Mouse (Mus musculus) hindbrain, postnatal 0 days (tissue): ENCODE data around the gene St6galnac1. TPM values are rescaled to one million over a fixed set of nuclear protein-coding genes. Genes with fewer than 3 reads are reported as not detected.

ENCODE experiments used
- ATAC-seq: fragments of 200-750 bp; cut with Nextera tagmentation; 2 replicates; pipeline ENCODE4 v1.8.0; 2017; ENCODE audit warnings: mild to moderate bottlenecking, moderate TSS enrichment, moderate library complexity
- DNase-seq: peaks from one replicate; pipeline ENCODE4 v3.0.0-alpha.2; 2015; ENCODE audit warnings: low spot score
- H3K27ac ChIP-seq: fragments of 300-500 bp; sonication (generic); 2 replicates; pipeline ENCODE4 v1.5.1; 2014; ENCODE audit warnings: mild to moderate bottlenecking
- H3K27me3 ChIP-seq: fragments of 300-500 bp; sonication (generic); 2 replicates; pipeline ENCODE4 v1.6.1; 2014; ENCODE audit warnings: low read length, mixed read lengths; ENCODE audit not compliant: insufficient read depth
- H3K36me3 ChIP-seq: fragments of 300-500 bp; sonication (generic); 2 replicates; pipeline ENCODE4 v1.6.1; 2014; ENCODE audit warnings: low read length, mixed read lengths; ENCODE audit not compliant: insufficient read depth
- H3K4me1 ChIP-seq: fragments of 300-500 bp; sonication (generic); 2 replicates; pipeline ENCODE4 v1.6.1; 2014; ENCODE audit warnings: antibody characterized with exemption, low read length, mixed read lengths; ENCODE audit not compliant: insufficient read depth
- H3K4me2 ChIP-seq: fragments of 300-500 bp; sonication (generic); 2 replicates; pipeline ENCODE4 v1.6.1; 2014; ENCODE audit warnings: low read depth, mild to moderate bottlenecking, low read length, moderate library complexity, mixed read lengths
- H3K4me3 ChIP-seq: fragments of 300-500 bp; sonication (generic); 2 replicates; pipeline ENCODE4 v1.5.1; 2014; ENCODE audit warnings: low read length
- H3K9ac ChIP-seq: fragments of 300-500 bp; sonication (generic); replicated peaks from 2 replicates; pipeline ENCODE4 v1.6.1; 2014; ENCODE audit warnings: mild to moderate bottlenecking, low read length, moderate library complexity, mixed read lengths
- H3K9me3 ChIP-seq: fragments of 300-500 bp; sonication (generic); 2 replicates; pipeline ENCODE4 v1.6.1; 2016; ENCODE audit warnings: low read length, mixed read lengths
- CTCF ChIP-seq: IDR thresholded peaks from 2 replicates; pipeline ENCODE4 v1.5.1; 2016; ENCODE audit warnings: antibody characterized with exemption, control low read depth, low read depth
- WGBS: fragments of 180-500 bp; shearing (Covaris S2); extraction: QIAGEN DNeasy Blood & Tissue Kit; methylation state at CpG from one replicate; pipeline ENCODE4 v1.1.7; 2014; 5-methylcytosine and 5-hydroxymethylcytosine counted together
- polyA plus RNA-seq: library from polyadenylated mRNA; unstranded; fragments of >200 nt; fragmentation: Nextera tagmentation; extraction: Ambion mirVana; gene quantifications from 2 replicates; pipeline ENCODE4 v1.2.1, GENCODE M21; 2015
- total RNA-seq: library from RNA; depleted of rRNA; stranded (reverse); fragments of >200 nt; gene quantifications from 2 replicates; pipeline ENCODE4 v1.2.3, GENCODE M21; 2014

The St6galnac1 gene
- total and polyA plus RNA-seq, 2 experiments from 2014 or later = not detected

DNA sequence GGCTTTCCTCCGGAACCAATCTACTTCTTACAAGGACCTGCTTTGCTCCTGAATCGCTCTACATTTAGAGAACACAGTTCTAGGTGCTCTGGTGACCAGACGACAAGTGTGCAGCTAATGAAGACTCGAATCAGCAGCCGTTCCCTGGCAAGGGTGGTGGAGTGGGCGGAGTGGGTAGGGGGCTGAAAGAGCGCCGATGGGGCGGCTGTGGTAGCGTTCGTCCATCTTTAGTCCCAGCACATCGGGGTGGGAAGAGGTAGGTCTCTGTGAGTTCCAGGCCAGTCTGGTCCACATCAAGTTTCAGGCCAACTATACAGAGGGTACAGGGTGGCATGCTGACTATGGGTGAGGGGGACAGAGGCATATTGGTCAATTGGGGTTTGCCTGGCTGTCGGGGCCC lies 38.3 kb upstream of the St6galnac1 start:
- H3K4me2 ChIP-seq = no peak overlapping the region
- peak overlapping the region; percentile 31; the same call in 1 of the 2 replicates for H3K9ac ChIP-seq

DNA sequence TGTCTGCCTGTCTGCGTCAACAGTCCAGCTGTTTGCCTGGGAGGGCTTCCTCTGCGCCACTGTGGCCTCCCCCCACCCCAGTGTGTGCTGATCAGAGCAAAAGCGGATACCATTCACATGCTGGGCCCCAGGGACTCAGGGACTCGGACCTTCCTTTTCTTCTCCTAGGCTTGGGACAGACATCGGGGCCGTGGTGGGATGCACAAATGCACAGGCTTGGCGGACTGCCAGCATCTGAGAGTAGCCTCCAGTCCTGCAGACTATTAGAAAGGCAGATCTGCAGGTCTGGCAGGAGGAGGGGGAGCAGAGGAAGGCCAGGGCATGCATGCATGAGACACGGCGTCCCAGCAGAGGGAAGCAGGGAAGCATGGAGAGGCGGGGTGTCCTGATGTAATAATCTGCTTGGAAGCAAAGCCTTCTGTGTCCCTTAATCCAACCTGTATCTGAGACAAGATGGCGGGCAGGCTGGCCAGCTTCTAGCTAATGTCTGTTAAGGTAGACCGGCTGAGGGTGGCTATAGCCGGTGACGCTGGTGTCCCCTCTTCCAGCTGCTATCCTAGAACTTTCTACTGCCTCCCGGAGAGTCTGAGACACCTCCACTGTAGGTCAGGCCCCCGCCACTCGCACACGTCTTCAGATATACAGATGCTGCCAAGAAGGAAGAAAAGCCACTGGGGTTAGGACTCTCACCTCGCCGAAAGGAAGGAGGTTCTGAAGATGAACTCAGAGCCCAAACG lies 37.7 kb upstream of the St6galnac1 start:
- ATAC-seq = no peak
- peak; percentile 28; the same call in 1 of the 2 replicates for TF ChIP-seq CTCF
- DNase-seq = peak; percentile 80
- H3K36me3 ChIP-seq = no peaks in the 10 kb centered on the region
- no peak overlapping the region for H3K4me3 ChIP-seq
- peaks cover 47% of the 10 kb centered on the region for H3K4me1 ChIP-seq
- H3K27ac ChIP-seq = peak overlapping the region; percentile 95
- WGBS = 26% methylated on average over 21 of the region's 21 CpGs
- H3K4me2 ChIP-seq = 0 out of 2 replicates have a peak overlapping the region, but pooled peaks have one; percentile 7
- H3K9ac ChIP-seq = peak overlapping the region; percentile 31
- H3K9me3 ChIP-seq = no peaks in the 10 kb centered on the region
- no peaks in the 10 kb centered on the region for H3K27me3 ChIP-seq

More for the DNA sequence above, 38.3 kb upstream of the St6galnac1 start:
- ATAC-seq = no peak
- WGBS = 54% methylated on average over 13 of the region's 13 CpGs
- Histone ChIP-seq H3K36me3 (no peaks in the 10 kb centered on the region), H3K27me3 (no peaks in the 10 kb centered on the region), H3K27ac (peak overlapping the region; percentile 95), H3K4me1 (peaks cover 43% of the 10 kb centered on the region), H3K9me3 (no peaks in the 10 kb centered on the region), H3K4me3 (no peak overlapping the region)
- no peak for TF ChIP-seq CTCF
- no peak for DNase-seq

DNA sequence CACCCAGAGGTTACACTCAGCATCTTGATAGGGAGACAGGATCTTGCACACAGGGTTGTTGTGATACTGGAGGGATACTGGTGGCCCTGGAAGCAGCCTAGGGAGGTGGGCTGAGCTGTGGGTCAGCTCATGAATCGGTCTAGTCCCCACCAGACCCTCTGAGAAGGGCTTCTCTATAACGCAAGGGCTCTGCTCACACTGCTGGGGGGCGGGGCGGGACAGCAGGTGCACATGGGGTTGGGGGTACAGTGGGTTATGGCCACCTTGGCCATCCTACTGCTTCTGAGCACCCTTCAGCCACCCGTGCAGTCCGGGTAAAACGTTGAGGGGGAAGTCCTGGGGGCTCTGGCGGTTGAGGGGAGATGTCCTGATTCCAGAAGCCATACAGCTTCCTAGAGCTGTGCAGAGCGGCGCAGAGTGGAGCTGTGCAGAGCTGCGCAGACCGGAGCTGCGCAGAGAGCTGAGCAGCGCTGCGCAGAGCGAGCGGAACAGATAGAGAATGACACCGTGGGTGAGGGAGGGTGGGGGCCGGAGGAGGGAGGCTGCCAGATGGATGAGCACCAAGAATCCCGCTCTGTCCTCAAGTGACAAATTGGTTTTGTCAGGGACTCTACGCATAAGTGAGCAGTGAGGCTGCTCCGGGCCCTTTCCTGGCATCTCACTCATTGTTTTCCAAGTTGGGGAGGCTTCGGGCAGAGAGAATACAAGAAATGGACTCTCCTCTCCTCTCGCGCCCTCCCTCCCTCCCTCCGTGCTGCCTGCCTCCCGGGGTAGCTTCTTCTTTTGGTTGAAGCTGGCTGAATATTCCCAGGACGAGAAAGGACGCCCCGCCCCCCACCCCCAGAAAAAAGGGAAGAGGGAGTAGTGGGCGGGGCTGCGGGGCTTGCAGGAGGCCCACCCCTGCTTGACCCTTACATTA lies 35.9 kb upstream of the St6galnac1 start:
- WGBS = 3% methylated on average over 32 of the region's 32 CpGs

GRCm38 (mm10) chr11:116810528-116810927 lies 35.2 kb upstream of the St6galnac1 start:
- peaks cover 50% of the 10 kb centered on the region for H3K4me1 ChIP-seq
- ATAC-seq (0 out of 2 replicates have a peak, but pooled peaks have one; percentile 19), DNase-seq (peak; percentile 74)
- 36% methylated on average over 11 of the region's 11 CpGs for WGBS
- TF ChIP-seq CTCF = no peak
- H3K27me3 ChIP-seq = no peaks in the 10 kb centered on the region
- no peak overlapping the region for H3K4me3 ChIP-seq
- peak overlapping the region; percentile 54 for H3K4me2 ChIP-seq
- H3K36me3 ChIP-seq = no peaks in the 10 kb centered on the region
- H3K9ac ChIP-seq = peak overlapping the region; percentile 50; the same call in 1 of the 2 replicates
- no peaks in the 10 kb centered on the region for H3K9me3 ChIP-seq
- peak overlapping the region; percentile 95 for H3K27ac ChIP-seq

More for the DNA sequence above, 35.9 kb upstream of the St6galnac1 start:
- ATAC-seq (peak; percentile 95), DNase-seq (peak; percentile 96)
- H3K4me2 ChIP-seq = peak overlapping the region; percentile 54
- H3K9ac ChIP-seq = peak overlapping the region; percentile 50
- H3K27ac ChIP-seq = peak overlapping the region; percentile 95
- no peaks in the 10 kb centered on the region for H3K27me3 ChIP-seq
- H3K9me3 ChIP-seq = no peaks in the 10 kb centered on the region
- H3K4me3 ChIP-seq = peak overlapping the region; percentile 23; the same call in 1 of the 2 replicates
- peaks cover 50% of the 10 kb centered on the region for H3K4me1 ChIP-seq
- TF ChIP-seq CTCF = peak; percentile 47
- H3K36me3 ChIP-seq = no peaks in the 10 kb centered on the region

DNA sequence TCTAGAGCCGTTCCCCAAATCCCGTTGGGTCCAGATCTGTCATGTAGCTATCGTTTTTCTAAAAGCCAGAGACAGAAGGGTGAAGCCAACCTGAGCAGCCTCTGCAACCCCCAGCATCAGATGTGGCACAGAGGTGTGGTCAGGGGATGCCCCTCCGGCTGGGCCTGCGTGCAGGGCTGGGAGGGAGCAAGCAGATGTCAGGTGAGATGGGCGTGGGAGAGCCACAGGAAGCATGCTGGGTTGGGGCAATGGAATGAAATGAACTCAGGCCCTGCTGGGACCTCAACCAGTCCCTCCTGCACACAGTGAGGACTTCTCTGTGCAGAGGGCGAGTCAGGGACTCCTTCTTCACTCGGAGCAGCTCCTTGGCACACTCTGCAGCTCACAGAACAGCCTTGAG lies 34.2 kb upstream of the St6galnac1 start:
- no peak for TF ChIP-seq CTCF
- 62% methylated on average over 8 of the region's 8 CpGs for WGBS
- no peak overlapping the region for H3K27ac ChIP-seq

DNA sequence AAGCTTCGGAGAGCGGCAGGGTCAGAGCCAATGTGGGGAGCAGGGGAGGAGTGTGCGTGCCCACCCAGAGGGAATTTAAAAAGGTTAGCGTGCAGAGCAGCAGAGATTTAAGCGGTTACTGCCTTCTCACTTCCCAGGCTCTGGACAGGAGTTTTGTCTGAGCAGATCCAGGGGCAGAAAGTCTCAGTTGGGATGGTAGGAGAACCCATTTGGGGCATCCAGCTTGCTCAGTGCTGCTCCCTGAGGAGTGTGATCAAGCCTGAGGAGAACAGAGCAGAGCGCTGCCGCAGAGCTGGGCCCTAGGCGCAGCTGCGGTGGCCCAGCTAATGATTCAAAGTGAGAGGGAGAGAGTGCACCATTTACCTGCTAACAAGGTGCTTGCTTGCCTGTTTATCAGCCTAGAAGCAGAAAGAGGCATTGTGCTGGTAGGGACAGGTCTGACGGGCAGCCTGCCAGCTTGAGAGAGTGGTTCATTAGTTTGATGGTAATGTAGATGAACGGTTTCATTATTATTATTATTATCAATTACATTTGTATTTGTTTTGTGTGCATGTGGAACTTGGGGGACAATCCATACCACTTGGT lies 33.6 kb upstream of the St6galnac1 start:
- Histone ChIP-seq H3K9me3 (no peaks in the 10 kb centered on the region), H3K4me3 (no peak overlapping the region), H3K27ac (0 out of 2 replicates have a peak overlapping the region, but pooled peaks have one; percentile 54), H3K4me2 (no peak overlapping the region), H3K9ac (no peak overlapping the region), H3K4me1 (peaks cover 38% of the 10 kb centered on the region), H3K27me3 (no peaks in the 10 kb centered on the region), H3K36me3 (no peaks in the 10 kb centered on the region)
- TF ChIP-seq CTCF = no peak
- DNase-seq (no peak), ATAC-seq (no peak)
- WGBS = 67% methylated on average over 11 of the region's 11 CpGs

More for the DNA sequence above, 34.2 kb upstream of the St6galnac1 start:
- ATAC-seq (no peak), DNase-seq (no peak)
- H3K4me1 ChIP-seq = peaks cover 45% of the 10 kb centered on the region
- H3K27me3 ChIP-seq = no peaks in the 10 kb centered on the region
- no peaks in the 10 kb centered on the region for H3K9me3 ChIP-seq
- no peak overlapping the region for H3K4me2 ChIP-seq
- no peak overlapping the region for H3K4me3 ChIP-seq
- no peak overlapping the region for H3K9ac ChIP-seq
- H3K36me3 ChIP-seq = no peaks in the 10 kb centered on the region
